Mouse (Mus musculus): ENCODE measurements around the gene Gm27179. TPM values are rescaled to one million over a fixed set of nuclear protein-coding genes. Genes with fewer than 3 reads are reported as not detected.
"Not testable (repeated sequence)": the region's sequence is repeated elsewhere in the genome, so short reads cannot be mapped to it uniquely, and the experiment has no call there.

Gm27179 gene
- not detected in 2 replicates for polyA plus RNA-seq (2015; fragmentation: Nextera tagmentation; extraction: Ambion mirVana)

GRCm38 (mm10) chr14:69512449-69512848, at the start of gene Gm27179:
Gene Gm27179, minus strand, starts transcription at chr14:69512549.
- WGBS: no CpG with 5 or more reads among the region's 2 CpGs
- not testable (repeated sequence) for ATAC-seq, H3K9ac ChIP-seq

DNA sequence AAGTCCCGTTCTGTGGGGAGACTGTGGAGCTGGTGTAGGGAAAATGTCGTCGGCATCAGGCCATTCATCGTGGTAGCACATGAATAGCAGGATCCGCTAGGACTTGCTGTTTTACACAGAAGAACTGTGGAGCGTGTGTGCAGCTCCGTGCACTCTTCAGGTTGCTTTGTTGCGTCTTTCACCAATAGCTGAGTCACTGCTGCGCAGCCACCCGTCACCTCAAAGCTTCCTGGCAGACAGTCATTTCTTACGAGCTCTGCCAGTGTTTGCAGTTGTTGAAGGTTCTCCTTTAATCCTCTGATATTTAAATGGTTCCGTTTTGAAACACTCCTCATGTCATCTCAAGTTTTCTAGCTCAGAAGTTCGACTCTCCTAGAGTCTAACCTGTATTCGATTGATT, 45.2 kb upstream of the Gm27179 start:
- no CpG with 5 or more reads among the region's 14 CpGs for whole genome bisulfite sequencing
- H3K4me2 ChIP-seq; H3K27ac ChIP-seq; H3K9me3 ChIP-seq (replicated peaks); H3K27me3 ChIP-seq; H3K4me1 ChIP-seq; H3K36me3 ChIP-seq (ENCODE audit: poor library complexity, severe bottlenecking); H3K9ac ChIP-seq; H3K4me3 ChIP-seq; ATAC-seq: not testable (repeated sequence)

More at GRCm38 (mm10) chr14:69512449-69512848, at the start of gene Gm27179:
- H3K9me3 ChIP-seq (replicated peaks); H3K4me1 ChIP-seq; H3K36me3 ChIP-seq (ENCODE audit: poor library complexity, severe bottlenecking); H3K4me2 ChIP-seq; H3K27ac ChIP-seq; H3K27me3 ChIP-seq; H3K4me3 ChIP-seq: not testable (repeated sequence)

DNA sequence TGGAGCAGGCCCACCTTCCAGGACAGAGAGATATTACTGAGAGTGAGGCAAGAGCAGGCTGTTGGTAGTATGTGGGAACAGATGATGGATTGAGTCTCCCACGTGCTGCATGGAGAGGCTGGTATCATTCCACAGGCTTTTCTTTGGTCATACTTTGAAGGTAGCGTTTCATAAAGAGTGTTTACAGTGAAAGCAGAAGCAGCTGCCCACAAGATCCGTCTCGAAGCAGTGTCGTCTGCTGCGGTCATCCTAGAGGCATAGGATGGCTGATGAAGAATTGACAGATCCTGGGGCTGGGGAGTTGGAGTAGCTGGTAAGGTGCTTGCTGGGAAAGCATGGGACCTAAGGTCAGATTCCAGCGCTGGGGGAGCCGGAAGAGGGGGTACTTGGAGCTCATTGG, 44.5 kb upstream of the Gm27179 start:
- WGBS: no CpG with 5 or more reads among the region's 8 CpGs
- ATAC-seq; H3K4me1 ChIP-seq; H3K4me2 ChIP-seq; H3K36me3 ChIP-seq (ENCODE audit: poor library complexity, severe bottlenecking); H3K4me3 ChIP-seq; H3K27me3 ChIP-seq; H3K9me3 ChIP-seq (replicated peaks); H3K27ac ChIP-seq; H3K9ac ChIP-seq: not testable (repeated sequence)

- WGBS: no CpG with 5 or more reads among the region's 68 CpGs
- peak; percentile 98 for ATAC-seq
These were observed 42.9 kb upstream of the Gm27179 start, which contains the start of gene Entpd4b for GRCm38 (mm10) chr14:69555110-69555831. Gene Entpd4b, plus strand, starts transcription at chr14:69555424.

DNA sequence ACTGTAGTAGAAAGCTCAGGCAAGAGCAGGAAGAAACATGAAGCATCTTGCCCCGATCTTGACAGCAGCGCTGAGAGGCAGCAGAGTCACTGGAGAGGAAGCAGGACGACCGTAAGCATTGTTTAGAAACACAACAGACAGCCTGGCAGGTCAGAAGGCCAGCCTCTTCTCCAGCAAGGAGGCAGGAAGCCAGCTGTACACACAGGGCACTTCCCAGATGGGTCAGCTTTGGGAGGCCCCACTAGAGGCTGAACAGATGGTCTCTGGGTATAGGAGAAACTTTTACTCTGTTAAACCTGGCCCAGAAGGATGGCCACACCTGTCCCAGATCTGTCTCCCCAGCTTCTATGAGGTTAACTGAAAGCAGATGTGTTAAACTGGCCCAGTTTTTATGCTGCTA, 35.0 kb upstream of the Gm27179 start:
- H3K36me3 ChIP-seq (ENCODE audit: poor library complexity, severe bottlenecking); H3K4me3 ChIP-seq; H3K9ac ChIP-seq; H3K9me3 ChIP-seq (replicated peaks); H3K4me1 ChIP-seq; H3K4me2 ChIP-seq; H3K27me3 ChIP-seq; H3K27ac ChIP-seq; ATAC-seq: not testable (repeated sequence)
- WGBS: no CpG with 5 or more reads among the region's 4 CpGs

More at GRCm38 (mm10) chr14:69555110-69555831, 42.9 kb upstream of the Gm27179 start, which contains the start of gene Entpd4b:
- not testable (repeated sequence) for H3K27ac ChIP-seq; H3K4me3 ChIP-seq; H3K4me1 ChIP-seq; H3K27me3 ChIP-seq; H3K36me3 ChIP-seq (ENCODE audit: poor library complexity, severe bottlenecking); H3K9ac ChIP-seq; H3K4me2 ChIP-seq; H3K9me3 ChIP-seq (replicated peaks)

GRCm38 (mm10) chr14:69545052-69545451, 32.7 kb upstream of the Gm27179 start:
- H3K9ac ChIP-seq; H3K27ac ChIP-seq; H3K27me3 ChIP-seq; H3K4me2 ChIP-seq; H3K36me3 ChIP-seq (ENCODE audit: poor library complexity, severe bottlenecking); H3K9me3 ChIP-seq (replicated peaks); H3K4me1 ChIP-seq; ATAC-seq; H3K4me3 ChIP-seq: not testable (repeated sequence)
- WGBS: no CpG with 5 or more reads among the region's 2 CpGs

DNA sequence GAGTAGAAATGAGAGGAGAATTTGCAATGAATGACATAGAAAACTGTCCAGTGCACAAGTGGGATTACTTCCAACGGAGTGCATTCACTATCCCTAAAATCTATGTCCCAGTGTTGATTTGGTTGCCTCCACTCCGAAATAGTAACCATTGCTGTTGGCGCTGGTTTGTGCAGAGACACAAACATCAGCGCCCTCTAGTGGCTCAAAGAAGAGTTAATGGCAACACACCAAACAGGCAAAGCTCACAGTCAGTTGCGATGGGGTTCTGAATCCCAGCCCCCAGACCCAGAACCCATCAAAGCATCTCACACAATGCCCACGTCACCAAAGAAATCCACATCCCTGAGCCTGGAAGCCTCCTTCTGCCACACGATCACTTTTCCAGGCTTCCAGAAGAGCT, 31.7 kb upstream of the Gm27179 start:
- no CpG with 5 or more reads among the region's 7 CpGs for WGBS
- ATAC-seq, H3K27ac ChIP-seq: not testable (repeated sequence)

DNA sequence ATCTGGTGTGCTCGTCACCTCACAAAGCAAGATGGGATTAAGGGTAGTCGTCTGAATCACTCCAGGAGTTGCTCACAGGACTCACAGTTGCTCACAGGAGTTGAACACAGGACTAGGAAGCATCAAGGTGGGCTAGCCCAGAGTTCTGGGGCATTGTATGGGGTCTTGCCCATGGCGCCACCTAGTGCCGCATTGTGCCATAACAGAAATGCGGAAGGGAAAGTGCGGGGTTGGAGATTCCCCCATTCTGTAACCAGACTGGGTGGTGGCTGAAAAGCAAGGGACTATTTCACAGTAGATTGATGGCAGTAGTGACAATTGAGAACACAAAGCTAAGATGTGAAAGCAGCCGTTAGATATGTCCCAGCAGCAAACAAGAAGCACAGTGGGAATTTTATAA, 30.3 kb upstream of the Gm27179 start:
- not testable (repeated sequence) for H3K4me2 ChIP-seq; H3K4me3 ChIP-seq; H3K9ac ChIP-seq; H3K36me3 ChIP-seq (ENCODE audit: poor library complexity, severe bottlenecking); H3K27ac ChIP-seq; H3K9me3 ChIP-seq (replicated peaks); H3K27me3 ChIP-seq; H3K4me1 ChIP-seq; ATAC-seq
- WGBS: no CpG with 5 or more reads among the region's 7 CpGs

More for the DNA sequence above, 31.7 kb upstream of the Gm27179 start:
- H3K9me3 ChIP-seq (replicated peaks); H3K4me2 ChIP-seq; H3K4me3 ChIP-seq; H3K36me3 ChIP-seq (ENCODE audit: poor library complexity, severe bottlenecking); H3K27me3 ChIP-seq; H3K9ac ChIP-seq; H3K4me1 ChIP-seq: not testable (repeated sequence)

GRCm38 (mm10) chr14:69540113-69540512, 27.8 kb upstream of the Gm27179 start:
- not testable (repeated sequence) for H3K4me1 ChIP-seq; H3K36me3 ChIP-seq (ENCODE audit: poor library complexity, severe bottlenecking); H3K4me2 ChIP-seq; H3K9me3 ChIP-seq (replicated peaks); H3K27me3 ChIP-seq; H3K9ac ChIP-seq; ATAC-seq; H3K27ac ChIP-seq; H3K4me3 ChIP-seq
- no CpG with 5 or more reads among the region's 5 CpGs for WGBS

DNA sequence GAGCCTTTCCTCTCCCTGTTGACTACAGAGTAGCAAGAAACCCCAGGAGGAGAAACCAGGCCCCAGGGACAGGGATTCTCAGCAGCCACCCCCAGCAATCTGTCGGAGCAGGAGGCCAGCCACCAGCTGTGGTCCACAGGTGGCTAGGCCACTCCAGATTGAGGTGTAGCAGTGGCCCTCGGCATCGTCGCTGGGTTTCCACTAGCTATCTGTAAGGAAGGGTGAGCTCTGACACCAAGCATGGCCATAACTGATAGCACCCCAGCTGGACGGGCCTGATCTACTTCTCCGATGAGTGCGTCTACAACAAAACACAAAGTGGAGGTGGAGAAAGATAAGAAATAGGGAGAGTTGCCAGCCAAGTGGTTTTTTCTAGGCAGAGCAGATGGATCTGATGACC, 24.2 kb upstream of the Gm27179 start:
- WGBS: no CpG with 5 or more reads among the region's 7 CpGs
- not testable (repeated sequence) for H3K9me3 ChIP-seq (replicated peaks); H3K36me3 ChIP-seq (ENCODE audit: poor library complexity, severe bottlenecking); H3K4me1 ChIP-seq; H3K4me2 ChIP-seq; H3K27ac ChIP-seq; ATAC-seq; H3K4me3 ChIP-seq; H3K27me3 ChIP-seq; H3K9ac ChIP-seq

DNA sequence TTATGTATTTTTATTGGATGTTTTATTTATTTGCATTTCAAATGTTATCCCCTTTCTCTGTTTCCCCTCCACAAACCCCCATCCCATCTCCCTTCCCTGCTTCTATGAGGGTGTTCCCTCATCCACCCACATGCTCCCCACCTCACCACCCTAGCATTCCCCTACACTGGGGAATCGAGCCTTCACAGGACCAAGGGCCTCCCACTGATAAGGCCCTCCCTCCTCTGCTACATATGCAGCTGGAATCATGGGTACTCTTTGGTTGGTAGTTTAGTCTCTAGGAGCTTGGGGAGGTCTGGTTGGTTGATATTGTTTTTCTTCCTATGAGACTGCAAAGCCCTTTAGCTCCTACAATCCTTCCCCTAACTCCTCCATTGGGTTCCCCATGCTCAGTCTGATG, 13.9 kb upstream of the Gm27179 start:
- not testable (repeated sequence) for H3K4me3 ChIP-seq; H3K4me2 ChIP-seq; H3K4me1 ChIP-seq; ATAC-seq; H3K9me3 ChIP-seq (replicated peaks); H3K27ac ChIP-seq; H3K36me3 ChIP-seq (ENCODE audit: poor library complexity, severe bottlenecking); H3K9ac ChIP-seq; H3K27me3 ChIP-seq
- WGBS: no CpG with 5 or more reads among the region's 1 CpGs

DNA sequence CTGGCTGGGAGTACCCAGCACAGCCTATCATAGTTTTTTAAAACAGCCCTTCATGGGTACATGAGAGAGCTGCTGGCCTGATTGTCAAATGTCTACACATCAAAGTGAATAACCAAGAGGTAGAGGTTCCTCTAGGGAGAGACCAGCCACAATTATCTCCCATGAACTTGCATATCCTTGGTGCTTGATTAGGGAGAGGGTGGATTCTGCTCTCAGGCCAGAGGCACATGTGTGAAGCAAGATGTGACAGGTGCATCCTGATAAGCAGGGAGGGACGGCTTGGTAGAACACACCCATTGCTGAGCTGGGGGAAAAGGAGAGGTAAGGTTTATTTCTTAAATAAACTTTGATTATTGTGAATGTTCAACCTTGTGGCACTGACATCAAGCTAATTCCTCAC, 10.7 kb upstream of the Gm27179 start:
- no CpG with 5 or more reads among the region's 1 CpGs for WGBS
- not testable (repeated sequence) for ATAC-seq

DNA sequence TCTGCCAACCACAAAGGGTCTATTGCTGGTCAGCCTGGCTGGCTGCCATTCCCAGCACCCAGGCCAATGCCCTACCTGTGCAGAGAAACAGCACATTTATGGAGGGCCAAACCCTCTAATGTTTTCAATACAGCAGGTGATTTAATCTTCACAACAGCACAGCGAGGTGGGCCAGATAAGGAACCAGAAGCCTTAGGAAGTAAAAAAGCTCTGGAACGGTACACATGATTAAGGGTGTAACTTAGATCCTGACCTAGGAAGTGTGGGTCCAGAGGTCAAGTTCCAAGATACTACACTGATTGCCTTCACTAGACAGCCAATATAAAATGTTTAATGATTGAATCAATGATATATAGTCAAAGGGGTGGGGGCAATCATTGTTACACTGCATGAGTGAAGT, 8.5 kb upstream of the Gm27179 start:
- not testable (repeated sequence) for ATAC-seq; H3K27ac ChIP-seq; H3K4me2 ChIP-seq; H3K36me3 ChIP-seq (ENCODE audit: poor library complexity, severe bottlenecking); H3K9me3 ChIP-seq (replicated peaks); H3K9ac ChIP-seq; H3K4me3 ChIP-seq; H3K27me3 ChIP-seq; H3K4me1 ChIP-seq
- WGBS: no CpG with 5 or more reads among the region's 2 CpGs

More for the DNA sequence above, 10.7 kb upstream of the Gm27179 start:
- not testable (repeated sequence) for H3K4me1 ChIP-seq; H3K27ac ChIP-seq; H3K27me3 ChIP-seq; H3K4me2 ChIP-seq; H3K9me3 ChIP-seq (replicated peaks); H3K9ac ChIP-seq; H3K36me3 ChIP-seq (ENCODE audit: poor library complexity, severe bottlenecking); H3K4me3 ChIP-seq

Data from forebrain, embryonic 13.5 days (tissue).